Mouse (Mus musculus): ENCODE data around the gene Trip13. TPM values are rescaled to one million over a fixed set of nuclear protein-coding genes. Genes with fewer than 3 reads are reported as not detected.

Trip13 gene
- polyA plus RNA-seq (2015; fragmentation: Illumina TruSeq; extraction: RNeasy Lipid Tissue Mini Kit (QIAGEN cat#74804); ENCODE audit: insufficient read depth, low replicate concordance): 7.5 TPM

DNA sequence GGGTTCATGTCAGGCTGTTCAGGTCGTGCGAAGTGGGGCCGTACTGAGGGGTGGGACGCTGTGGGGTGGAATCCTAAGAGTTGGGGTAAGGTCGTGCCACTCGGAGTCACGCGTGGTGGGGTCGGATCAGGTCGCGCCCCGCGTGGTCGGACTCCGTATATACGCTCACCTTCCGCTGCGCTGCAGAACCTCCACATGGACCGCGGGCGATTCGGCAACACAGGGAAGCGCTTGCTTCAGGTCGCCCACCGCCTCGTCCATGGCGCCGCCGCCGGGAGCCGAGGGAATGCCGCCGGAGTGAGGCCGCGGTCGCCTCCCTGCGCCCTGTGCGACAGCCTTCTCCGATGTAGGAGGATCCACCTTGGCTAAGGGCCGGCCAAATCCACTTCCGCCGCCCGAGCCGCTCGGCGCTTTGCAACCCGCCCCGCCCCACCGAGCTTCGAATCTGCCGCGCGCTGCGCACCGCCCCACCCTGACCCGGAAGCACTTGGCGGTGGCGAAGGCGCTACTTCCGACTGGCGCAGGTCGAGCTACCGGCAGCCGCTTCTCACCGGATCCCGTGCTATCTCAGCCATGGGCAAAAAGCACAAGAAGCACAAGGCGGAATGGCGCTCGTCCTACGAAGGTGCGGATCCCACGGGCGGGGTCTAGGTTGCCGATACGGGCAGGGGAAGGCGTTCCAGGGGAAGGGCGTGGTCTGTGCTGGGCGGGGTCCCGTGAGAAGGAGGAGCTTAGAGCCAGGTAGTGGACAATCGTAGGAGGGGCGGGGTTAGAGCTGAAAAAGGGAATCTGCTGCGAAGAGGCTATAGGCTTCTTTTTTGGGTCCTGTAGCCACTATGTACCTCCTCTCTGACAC is at the start of gene Trip13, which contains the start of gene Brd9:
Trip13 (minus strand) TSS at position 464 of the 856 bp plus-strand sequence.
Brd9 (plus strand) TSS at position 491 of the 856 bp plus-strand sequence.

DNA sequence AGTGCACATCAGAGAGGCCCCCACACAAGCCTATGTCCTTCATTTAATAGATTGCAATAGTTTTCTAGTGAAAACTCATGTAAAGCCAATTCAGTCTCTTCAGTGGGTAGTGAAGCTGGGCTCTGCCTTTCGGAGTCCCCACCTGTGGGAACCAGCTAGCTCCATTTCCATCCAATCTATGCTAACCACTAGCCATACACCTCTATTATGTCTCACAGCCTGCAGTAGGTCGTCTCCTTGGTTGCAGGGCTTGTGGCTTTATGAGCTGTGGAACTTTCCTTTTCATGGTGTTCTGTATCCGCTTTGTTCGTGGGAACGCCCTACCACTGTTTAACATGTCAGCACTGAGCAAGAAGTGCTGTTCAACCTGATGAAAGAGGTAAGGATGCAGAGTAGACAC is 26.0 kb upstream of the Trip13 start, which contains the start of gene Zdhhc11:
Zdhhc11 (plus strand) TSS at position 301 of the 400 bp plus-strand sequence.

Other genes with a start within 250 kb of the Trip13 start
- 3.5 TPM for gene Slc6a19, start 232.9 kb downstream of the Trip13 start, polyA plus RNA-seq (2015; fragmentation: Illumina TruSeq; extraction: RNeasy Lipid Tissue Mini Kit (QIAGEN cat#74804); ENCODE audit: insufficient read depth, low replicate concordance)
- gene Slc12a7, start 204.7 kb downstream of the Trip13 start, polyA plus RNA-seq (2015; fragmentation: Illumina TruSeq; extraction: RNeasy Lipid Tissue Mini Kit (QIAGEN cat#74804); ENCODE audit: insufficient read depth, low replicate concordance): 38.9 TPM
- gene Nkd2, start 90.2 kb downstream of the Trip13 start, polyA plus RNA-seq (2015; fragmentation: Illumina TruSeq; extraction: RNeasy Lipid Tissue Mini Kit (QIAGEN cat#74804); ENCODE audit: insufficient read depth, low replicate concordance): 2.6 TPM
- gene Brd9, start within 50 bp of the Trip13 start, polyA plus RNA-seq (2015; fragmentation: Illumina TruSeq; extraction: RNeasy Lipid Tissue Mini Kit (QIAGEN cat#74804); ENCODE audit: insufficient read depth, low replicate concordance): 85.6 TPM
- not detected for gene Zdhhc11, start 26.1 kb upstream of the Trip13 start, polyA plus RNA-seq (2015; fragmentation: Illumina TruSeq; extraction: RNeasy Lipid Tissue Mini Kit (QIAGEN cat#74804); ENCODE audit: insufficient read depth, low replicate concordance)
- gene Tppp, start 71.6 kb upstream of the Trip13 start, polyA plus RNA-seq (2015; fragmentation: Illumina TruSeq; extraction: RNeasy Lipid Tissue Mini Kit (QIAGEN cat#74804); ENCODE audit: insufficient read depth, low replicate concordance): 3.8 TPM
- 8.0 TPM for gene Cep72, start 124.5 kb upstream of the Trip13 start, polyA plus RNA-seq (2015; fragmentation: Illumina TruSeq; extraction: RNeasy Lipid Tissue Mini Kit (QIAGEN cat#74804); ENCODE audit: insufficient read depth, low replicate concordance)
- gene Slc9a3, start 183.7 kb upstream of the Trip13 start, polyA plus RNA-seq (2015; fragmentation: Illumina TruSeq; extraction: RNeasy Lipid Tissue Mini Kit (QIAGEN cat#74804); ENCODE audit: insufficient read depth, low replicate concordance): not detected